Mouse (Mus musculus): ENCODE measurements around the gene Arntl2.

DNA sequence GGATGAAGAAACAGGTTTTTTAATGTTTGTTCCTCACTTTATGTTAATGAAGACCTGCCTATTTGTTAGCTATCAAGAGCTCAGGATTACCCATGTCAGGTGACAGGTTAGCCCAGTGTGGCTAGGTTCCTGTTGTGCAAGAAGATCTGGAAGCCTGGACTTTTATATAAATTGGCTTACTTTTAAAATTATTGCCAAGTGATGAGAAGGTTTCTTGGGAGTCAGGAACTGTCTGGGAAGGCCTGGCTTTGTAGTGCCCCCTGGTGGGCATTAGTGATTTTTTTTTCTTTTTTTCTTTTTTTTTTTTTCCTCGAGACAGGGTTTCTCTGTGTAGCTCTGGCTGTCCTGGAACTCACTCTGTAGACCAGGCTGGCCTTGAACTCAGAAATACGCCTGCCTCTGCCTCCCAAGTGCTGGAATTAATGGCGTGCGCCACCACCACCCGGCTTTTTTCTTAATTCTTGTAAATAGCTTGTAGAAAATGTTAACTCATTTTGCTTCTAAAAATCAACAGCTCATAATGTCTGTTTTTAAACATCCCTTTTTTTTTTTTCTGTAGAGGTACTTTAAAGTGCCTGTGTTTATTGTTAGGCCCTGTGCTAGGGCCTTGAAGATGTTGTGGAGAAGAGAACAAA is 33.5 kb upstream of the Arntl2 start:
- no peak for TF ChIP-seq CTCF (IDR thresholded peaks at IDR 0.05; ENCODE audit: insufficient read depth, low read depth, low read length)
- no peak for TF ChIP-seq POLR2A (IDR thresholded peaks at IDR 0.05; ENCODE audit: insufficient read depth, low read depth, low read length)

Data from olfactory bulb, adult 2 months (tissue).